Mouse (Mus musculus): ENCODE measurements at regions not wholly inside any gene's neighbourhood (a gene's known extent, or its start where the extent isn't known, plus 50 kb on each side); places are given as distances from the start of the nearest gene placed in this dataset.
A peak's percentile ranks its signal among the peaks of the same experiment; 100 is the strongest.

GRCm38 (mm10) chr10:91345465-91345864 lies 164.3 kb upstream of the Tmpo start:
- peak; percentile 68 for ATAC-seq

GRCm38 (mm10) chr10:91342083-91342482 lies 161.0 kb upstream of the Tmpo start:
- ATAC-seq, result no peak

More at GRCm38 (mm10) chr10:91345465-91345864, 164.3 kb upstream of the Tmpo start:
- no peak overlapping the region for H3K27ac ChIP-seq
- H3K27me3 ChIP-seq, result no peaks in the 10 kb centered on the region
- no peak overlapping the region for H3K4me2 ChIP-seq (replicated peaks)
- no peak overlapping the region for H3K4me3 ChIP-seq (replicated peaks)
- no peaks in the 10 kb centered on the region for H3K9me3 ChIP-seq
- no peak overlapping the region for H3K9ac ChIP-seq (replicated peaks)
- no peaks in the 10 kb centered on the region for H3K36me3 ChIP-seq
- WGBS, result 79% methylated on average over 5 of the region's 5 CpGs
- peaks cover 8% of the 10 kb centered on the region for H3K4me1 ChIP-seq (replicated peaks)

GRCm38 (mm10) chr10:91339361-91339760 lies 158.2 kb upstream of the Tmpo start:
- WGBS, result 96% methylated on average over 3 of the region's 3 CpGs
- H3K4me3 ChIP-seq (replicated peaks), result no peak overlapping the region
- H3K4me1 ChIP-seq (replicated peaks), result no peaks in the 10 kb centered on the region
- H3K27ac ChIP-seq, result no peak overlapping the region
- H3K9me3 ChIP-seq, result no peaks in the 10 kb centered on the region
- no peak overlapping the region for H3K9ac ChIP-seq (replicated peaks)
- H3K36me3 ChIP-seq, result no peaks in the 10 kb centered on the region
- no peak for ATAC-seq
- H3K4me2 ChIP-seq (replicated peaks), result no peak overlapping the region
- H3K27me3 ChIP-seq, result no peaks in the 10 kb centered on the region

More at GRCm38 (mm10) chr10:91342083-91342482, 161.0 kb upstream of the Tmpo start:
- Histone ChIP-seq H3K9me3 (no peaks in the 10 kb centered on the region), H3K4me2 (replicated peaks) (no peak overlapping the region), H3K36me3 (no peaks in the 10 kb centered on the region), H3K27ac (no peak overlapping the region), H3K4me3 (replicated peaks) (no peak overlapping the region), H3K27me3 (no peaks in the 10 kb centered on the region), H3K9ac (replicated peaks) (no peak overlapping the region), H3K4me1 (replicated peaks) (peaks cover 8% of the 10 kb centered on the region)
- 87% methylated on average over 8 of the region's 8 CpGs for WGBS

GRCm38 (mm10) chr10:91326661-91327312 lies 145.7 kb upstream of the Tmpo start:
- H3K9ac ChIP-seq (replicated peaks), result no peak overlapping the region
- H3K36me3 ChIP-seq, result no peaks in the 10 kb centered on the region
- no peak overlapping the region for H3K4me2 ChIP-seq (replicated peaks)
- H3K27me3 ChIP-seq, result no peaks in the 10 kb centered on the region
- 0 out of 2 replicates have a peak, but pooled peaks have one; percentile 48 for ATAC-seq
- no peaks in the 10 kb centered on the region for H3K9me3 ChIP-seq
- H3K27ac ChIP-seq, result 0 out of 2 replicates have a peak overlapping the region, but pooled peaks have one; percentile 22
- no peak overlapping the region for H3K4me3 ChIP-seq (replicated peaks)
- WGBS, result 10% methylated on average over 12 of the region's 12 CpGs
- peaks cover 15% of the 10 kb centered on the region for H3K4me1 ChIP-seq (replicated peaks)

- 65% methylated on average over 8 of the region's 8 CpGs for WGBS
- H3K27me3 ChIP-seq, result no peaks in the 10 kb centered on the region
- no peak overlapping the region for H3K9ac ChIP-seq (replicated peaks)
- H3K9me3 ChIP-seq, result no peaks in the 10 kb centered on the region
- ATAC-seq, result no peak
- 0 out of 2 replicates have a peak overlapping the region, but pooled peaks have one; percentile 22 for H3K27ac ChIP-seq
- no peaks in the 10 kb centered on the region for H3K36me3 ChIP-seq
- H3K4me2 ChIP-seq (replicated peaks), result no peak overlapping the region
- peaks cover 15% of the 10 kb centered on the region for H3K4me1 ChIP-seq (replicated peaks)
- H3K4me3 ChIP-seq (replicated peaks), result no peak overlapping the region
Observed at GRCm38 (mm10) chr10:91326144-91326655, 145.1 kb upstream of the Tmpo start.

GRCm38 (mm10) chr10:91321226-91321625 lies 140.1 kb upstream of the Tmpo start:
- Histone ChIP-seq H3K4me3 (replicated peaks) (no peak overlapping the region), H3K9ac (replicated peaks) (no peak overlapping the region), H3K4me2 (replicated peaks) (no peak overlapping the region), H3K36me3 (no peaks in the 10 kb centered on the region), H3K4me1 (replicated peaks) (peaks cover 5% of the 10 kb centered on the region; the same call in 1 of the 2 replicates), H3K27me3 (no peaks in the 10 kb centered on the region), H3K9me3 (no peaks in the 10 kb centered on the region), H3K27ac (no peak overlapping the region)
- no peak for ATAC-seq
- WGBS, result 83% methylated on average over 4 of the region's 4 CpGs

- no peak overlapping the region for H3K4me3 ChIP-seq (replicated peaks)
- H3K4me1 ChIP-seq (replicated peaks), result no peaks in the 10 kb centered on the region
- no peak overlapping the region for H3K4me2 ChIP-seq (replicated peaks)
- 0 out of 2 replicates have a peak, but pooled peaks have one; percentile 30 for ATAC-seq
- 90% methylated on average over 10 of the region's 10 CpGs for WGBS
- no peak overlapping the region for H3K27ac ChIP-seq
- H3K36me3 ChIP-seq, result no peaks in the 10 kb centered on the region
- H3K9ac ChIP-seq (replicated peaks), result no peak overlapping the region
- H3K9me3 ChIP-seq, result no peaks in the 10 kb centered on the region
- no peaks in the 10 kb centered on the region for H3K27me3 ChIP-seq
Observed at GRCm38 (mm10) chr10:91319442-91320112, 138.5 kb upstream of the Tmpo start.

- H3K27me3 ChIP-seq, result no peaks in the 10 kb centered on the region
- WGBS, result 89% methylated on average over 1 of the region's 1 CpGs
- H3K9me3 ChIP-seq, result no peaks in the 10 kb centered on the region
- no peak overlapping the region for H3K9ac ChIP-seq (replicated peaks)
- no peak for ATAC-seq
- H3K4me3 ChIP-seq (replicated peaks), result no peak overlapping the region
- H3K4me2 ChIP-seq (replicated peaks), result no peak overlapping the region
- H3K36me3 ChIP-seq, result no peaks in the 10 kb centered on the region
- H3K27ac ChIP-seq, result no peak overlapping the region
- H3K4me1 ChIP-seq (replicated peaks), result 0 out of 2 replicates have a peak, but pooled peaks cover 2% of the 10 kb centered on the region
Observed at GRCm38 (mm10) chr10:91314441-91314840, 133.3 kb upstream of the Tmpo start.

- Histone ChIP-seq H3K27me3 (no peaks in the 10 kb centered on the region), H3K9me3 (no peaks in the 10 kb centered on the region), H3K4me2 (replicated peaks) (no peak overlapping the region), H3K4me1 (replicated peaks) (0 out of 2 replicates have a peak, but pooled peaks cover 2% of the 10 kb centered on the region), H3K36me3 (no peaks in the 10 kb centered on the region), H3K9ac (replicated peaks) (no peak overlapping the region), H3K4me3 (replicated peaks) (no peak overlapping the region), H3K27ac (no peak overlapping the region)
- 52% methylated on average over 3 of the region's 3 CpGs for WGBS
- ATAC-seq, result no peak
Observed at GRCm38 (mm10) chr10:91313316-91313715, 132.2 kb upstream of the Tmpo start.

- H3K36me3 ChIP-seq, result no peaks in the 10 kb centered on the region
- 78% methylated on average over 5 of the region's 5 CpGs for WGBS
- H3K4me3 ChIP-seq (replicated peaks), result no peak overlapping the region
- no peaks in the 10 kb centered on the region for H3K9me3 ChIP-seq
- no peak overlapping the region for H3K4me2 ChIP-seq (replicated peaks)
- no peaks in the 10 kb centered on the region for H3K27me3 ChIP-seq
- no peak for ATAC-seq
- no peak overlapping the region for H3K27ac ChIP-seq
- 0 out of 2 replicates have a peak, but pooled peaks cover 2% of the 10 kb centered on the region for H3K4me1 ChIP-seq (replicated peaks)
- H3K9ac ChIP-seq (replicated peaks), result no peak overlapping the region
Observed at GRCm38 (mm10) chr10:91312913-91313312, 131.8 kb upstream of the Tmpo start.

GRCm38 (mm10) chr10:91300067-91300466 lies 119.0 kb upstream of the Tmpo start:
- H3K4me2 ChIP-seq (replicated peaks), result no peak overlapping the region
- no peak for ATAC-seq
- H3K27ac ChIP-seq, result no peak overlapping the region
- no peaks in the 10 kb centered on the region for H3K27me3 ChIP-seq
- H3K36me3 ChIP-seq, result no peaks in the 10 kb centered on the region
- H3K4me3 ChIP-seq (replicated peaks), result no peak overlapping the region
- H3K4me1 ChIP-seq (replicated peaks), result no peaks in the 10 kb centered on the region
- WGBS, result 86% methylated on average over 7 of the region's 7 CpGs
- H3K9ac ChIP-seq (replicated peaks), result no peak overlapping the region
- no peaks in the 10 kb centered on the region for H3K9me3 ChIP-seq

GRCm38 (mm10) chr10:91297792-91298460 lies 116.8 kb upstream of the Tmpo start:
- Histone ChIP-seq H3K4me3 (replicated peaks) (no peak overlapping the region), H3K27me3 (no peaks in the 10 kb centered on the region), H3K4me1 (replicated peaks) (no peaks in the 10 kb centered on the region), H3K9ac (replicated peaks) (no peak overlapping the region), H3K36me3 (no peaks in the 10 kb centered on the region), H3K9me3 (no peaks in the 10 kb centered on the region), H3K27ac (no peak overlapping the region), H3K4me2 (replicated peaks) (no peak overlapping the region)
- peak; percentile 88 for ATAC-seq
- WGBS, result 18% methylated on average over 9 of the region's 9 CpGs

Measured in midbrain, embryonic 13.5 days (tissue).